Mouse (Mus musculus): Measurements from ENCODE around the gene Usp48.

Gene Usp48

GRCm38 (mm10) chr4:137609702-137610101, 16.1 kb downstream of the Usp48 start:
- no peak for DNase-seq (ENCODE audit: low spot score in 2 of 2)

- DNase-seq (ENCODE audit: low spot score in 2 of 2): no peak
Observed at GRCm38 (mm10) chr4:137610256-137610655, 16.7 kb downstream of the Usp48 start.

- no peak for DNase-seq (ENCODE audit: low spot score in 2 of 2)
Observed at GRCm38 (mm10) chr4:137622847-137623246, 29.3 kb downstream of the Usp48 start.

- no peak for DNase-seq (ENCODE audit: low spot score in 2 of 2)
Observed at GRCm38 (mm10) chr4:137627476-137628235, 34.1 kb downstream of the Usp48 start.

- no peak for DNase-seq (ENCODE audit: low spot score in 2 of 2)
Observed at GRCm38 (mm10) chr4:137628400-137628799, 34.8 kb downstream of the Usp48 start.

GRCm38 (mm10) chr4:137629354-137629753, 35.8 kb downstream of the Usp48 start:
- DNase-seq (ENCODE audit: low spot score in 2 of 2): no peak

GRCm38 (mm10) chr4:137630153-137630552, 36.6 kb downstream of the Usp48 start:
- no peak for DNase-seq (ENCODE audit: low spot score in 2 of 2)

GRCm38 (mm10) chr4:137631596-137631995, 38.0 kb downstream of the Usp48 start:
- no peak for DNase-seq (ENCODE audit: low spot score in 2 of 2)

- DNase-seq (ENCODE audit: low spot score in 2 of 2): no peak
Observed at GRCm38 (mm10) chr4:137633394-137633793, 39.8 kb downstream of the Usp48 start.

- no peak for DNase-seq (ENCODE audit: low spot score in 2 of 2)
Observed at GRCm38 (mm10) chr4:137636597-137636996, 43.0 kb downstream of the Usp48 start.

- no peak for DNase-seq (ENCODE audit: low spot score in 2 of 2)
Observed at GRCm38 (mm10) chr4:137641556-137641955, 48.0 kb downstream of the Usp48 start.

- no peak for DNase-seq (ENCODE audit: low spot score in 2 of 2)
Observed at GRCm38 (mm10) chr4:137642101-137642500, 48.5 kb downstream of the Usp48 start.

GRCm38 (mm10) chr4:137643459-137643858, 49.9 kb downstream of the Usp48 start:
- no peak for DNase-seq (ENCODE audit: low spot score in 2 of 2)

GRCm38 (mm10) chr4:137646262-137646661, 52.7 kb downstream of the Usp48 start:
- DNase-seq (ENCODE audit: low spot score in 2 of 2): no peak

GRCm38 (mm10) chr4:137647648-137648047, 54.1 kb downstream of the Usp48 start:
- DNase-seq (ENCODE audit: low spot score in 2 of 2): no peak

- DNase-seq (ENCODE audit: low spot score in 2 of 2): no peak
Observed at GRCm38 (mm10) chr4:137648230-137648629, 54.7 kb downstream of the Usp48 start.

- no peak for DNase-seq (ENCODE audit: low spot score in 2 of 2)
Observed at GRCm38 (mm10) chr4:137650912-137651311, 57.4 kb downstream of the Usp48 start.

GRCm38 (mm10) chr4:137652835-137653346, 59.3 kb downstream of the Usp48 start:
- no peak for DNase-seq (ENCODE audit: low spot score in 2 of 2)

- no peak for DNase-seq (ENCODE audit: low spot score in 2 of 2)
Observed at GRCm38 (mm10) chr4:137655241-137656031, 61.9 kb downstream of the Usp48 start.

GRCm38 (mm10) chr4:137657674-137658073, 64.1 kb downstream of the Usp48 start:
- no peak for DNase-seq (ENCODE audit: low spot score in 2 of 2)

GRCm38 (mm10) chr4:137659541-137659940, 66.0 kb downstream of the Usp48 start:
- no peak for DNase-seq (ENCODE audit: low spot score in 2 of 2)

GRCm38 (mm10) chr4:137660364-137661077, 67.0 kb downstream of the Usp48 start:
- DNase-seq (ENCODE audit: low spot score in 2 of 2): no peak
